Mouse (Mus musculus) layer of hippocampus, adult 6 months (tissue): ENCODE data around the gene Atp6v0c. TPM values are rescaled to one million over a fixed set of nuclear protein-coding genes. Genes with fewer than 3 reads are reported as not detected.

Source experiments
- long read RNA-seq, 2 experiments: library from polyadenylated mRNA; unstranded; transcript quantifications; one replicate each; pipeline ENCODE4 v2.0.0; 2019 to 2020
- polyA plus RNA-seq: library from polyadenylated mRNA; unstranded; fragments of <200 nt; fragmentation: Nextera tagmentation; gene quantifications from 2 replicates; pipeline ENCODE4 v1.2.3, GENCODE M21; 2021

Gene Atp6v0c
- polyA plus RNA-seq = 2,331 and 2,377 TPM in 2 replicates
- long read RNA-seq, experiment 1, transcript Atp6v0c-202 (4 exons, 796 nt) = minor isoform, 19 of 2,393 reads
- long read RNA-seq, experiment 1, transcript Atp6v0c-201 (3 exons, 1,183 nt) = major isoform, 2,285 of 2,393 reads
- long read RNA-seq, experiment 1, partial matches to known transcripts = 33 of 2,393 reads
- long read RNA-seq, experiment 1, other reads (novel, unspliced or antisense) = 55 of 2,393 reads
- long read RNA-seq, experiment 2, transcript Atp6v0c-202 (4 exons, 796 nt) = minor isoform, 12 of 2,098 reads
- long read RNA-seq, experiment 2, transcript Atp6v0c-201 (3 exons, 1,183 nt) = major isoform, 2,072 of 2,098 reads
- long read RNA-seq, experiment 2, partial matches to known transcripts = 3 of 2,098 reads
- long read RNA-seq, experiment 2, other reads (novel, unspliced or antisense) = 9 of 2,098 reads

DNA sequence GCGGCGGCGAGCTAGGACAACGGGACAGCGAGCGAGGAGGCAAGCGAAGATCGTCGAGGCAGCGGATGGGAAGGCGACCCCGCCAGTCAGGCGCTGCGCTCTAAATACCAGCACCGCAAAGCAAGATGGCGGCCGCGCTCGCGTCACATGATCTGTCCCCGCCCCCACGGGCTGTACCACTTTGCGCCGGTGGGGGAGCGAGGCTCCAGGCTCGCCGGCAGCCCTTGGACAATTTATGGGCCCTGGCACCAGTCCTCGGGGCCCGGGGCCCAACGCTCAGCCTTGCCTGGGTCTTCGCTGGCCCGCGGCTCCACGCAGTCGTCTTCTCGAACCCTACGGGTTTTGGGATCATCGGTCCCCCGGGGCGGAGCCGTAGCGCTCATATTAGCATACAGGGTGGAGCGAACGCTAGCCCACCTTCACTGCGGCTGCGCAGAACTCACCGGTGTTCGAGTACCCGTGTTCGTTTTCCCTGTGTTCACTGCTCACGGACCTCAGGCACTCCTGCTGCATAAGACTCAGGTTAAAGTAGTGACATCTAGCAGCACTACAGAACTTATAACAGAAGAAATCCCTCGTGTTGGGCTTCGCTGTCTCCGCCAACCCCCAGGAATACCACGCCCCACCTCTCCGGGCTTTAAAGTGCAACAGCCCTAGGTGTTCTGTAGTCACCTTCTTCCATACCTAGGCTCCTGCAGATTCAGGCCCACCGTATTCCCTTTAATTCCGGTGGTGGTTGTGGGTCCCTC is at the start of gene Atp6v0c:
Gene Atp6v0c (minus strand): TSS at position 386 of the 749 bp plus-strand sequence.

DNA sequence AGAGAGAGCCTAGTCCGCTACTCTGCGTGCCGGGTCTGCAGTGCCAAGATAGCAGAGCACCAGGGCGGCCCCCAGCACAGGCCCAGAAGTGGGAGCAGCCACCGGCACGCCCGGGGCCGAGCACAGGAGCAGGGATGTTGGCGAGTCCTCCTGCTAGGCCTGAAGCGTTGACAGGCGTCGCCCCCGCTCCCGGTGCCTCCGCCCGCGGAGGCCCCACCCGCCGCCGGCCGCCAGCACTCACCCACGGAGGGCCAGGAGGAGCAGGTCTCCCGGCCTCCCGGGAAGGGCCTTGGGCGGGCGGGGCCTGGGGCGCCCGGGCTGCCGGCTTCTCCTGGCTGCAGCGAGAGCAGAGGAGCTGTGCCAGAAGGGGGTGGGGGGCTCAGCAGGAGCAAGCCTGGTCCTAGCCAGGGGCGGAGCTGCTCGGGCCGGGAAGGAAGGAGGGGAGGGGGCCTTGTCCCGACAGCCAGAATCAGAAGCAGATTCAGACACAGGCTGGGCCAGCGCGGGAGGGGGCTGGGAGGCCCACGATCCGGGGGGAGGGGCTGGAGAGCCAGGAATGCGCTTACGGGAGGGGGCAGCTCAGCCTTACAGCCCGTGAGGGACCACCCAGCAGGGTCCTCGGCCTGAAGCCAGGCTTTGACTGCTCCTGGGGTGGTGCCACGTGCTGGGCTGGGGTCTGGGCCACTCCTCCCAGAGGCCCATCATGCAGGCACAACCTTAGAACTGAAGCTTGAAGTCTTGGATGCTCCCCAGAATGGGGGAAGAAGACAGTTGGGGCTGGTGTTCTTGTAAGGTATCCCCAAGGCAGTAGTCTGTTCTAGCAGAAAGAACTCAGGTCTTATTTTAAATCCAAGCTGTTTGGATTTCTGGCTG is 39.8 kb upstream of the Atp6v0c start, which contains the start of gene Ntn3:
Gene Ntn3 (minus strand): TSS at position 489 of the 873 bp plus-strand sequence.

DNA sequence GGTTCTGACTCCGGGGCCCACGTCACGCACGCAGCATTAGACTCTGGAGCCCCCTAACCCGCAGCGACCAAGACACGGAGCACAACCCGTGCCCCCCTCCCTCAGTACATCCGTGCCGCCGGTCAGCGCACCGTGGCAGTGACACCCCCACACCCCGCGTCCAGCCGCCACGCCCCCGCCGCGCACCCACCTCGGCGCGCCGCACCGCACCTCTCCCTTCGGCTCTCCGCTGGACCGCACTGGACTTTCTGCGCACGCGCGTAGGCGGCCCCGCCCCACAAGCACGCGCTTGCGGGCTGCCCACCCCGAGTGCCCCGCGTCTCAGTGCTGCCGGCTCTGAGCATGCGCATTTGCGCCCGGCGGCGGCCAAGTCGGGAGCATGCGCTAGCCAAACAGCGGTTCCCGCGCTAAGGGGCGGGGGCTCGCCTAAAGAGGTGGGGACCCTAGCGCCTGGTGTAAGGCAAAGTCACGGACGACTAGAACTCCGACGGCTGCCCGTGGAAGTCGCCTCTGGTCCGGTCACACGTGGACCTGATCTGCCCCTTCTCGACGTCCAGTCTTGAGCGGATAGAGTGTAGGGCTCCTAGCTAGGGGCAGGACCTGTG is 35.9 kb upstream of the Atp6v0c start, which contains the start of gene Tbc1d24:
Gene Tbc1d24 (minus strand): TSS at position 279 of the 605 bp plus-strand sequence.

DNA sequence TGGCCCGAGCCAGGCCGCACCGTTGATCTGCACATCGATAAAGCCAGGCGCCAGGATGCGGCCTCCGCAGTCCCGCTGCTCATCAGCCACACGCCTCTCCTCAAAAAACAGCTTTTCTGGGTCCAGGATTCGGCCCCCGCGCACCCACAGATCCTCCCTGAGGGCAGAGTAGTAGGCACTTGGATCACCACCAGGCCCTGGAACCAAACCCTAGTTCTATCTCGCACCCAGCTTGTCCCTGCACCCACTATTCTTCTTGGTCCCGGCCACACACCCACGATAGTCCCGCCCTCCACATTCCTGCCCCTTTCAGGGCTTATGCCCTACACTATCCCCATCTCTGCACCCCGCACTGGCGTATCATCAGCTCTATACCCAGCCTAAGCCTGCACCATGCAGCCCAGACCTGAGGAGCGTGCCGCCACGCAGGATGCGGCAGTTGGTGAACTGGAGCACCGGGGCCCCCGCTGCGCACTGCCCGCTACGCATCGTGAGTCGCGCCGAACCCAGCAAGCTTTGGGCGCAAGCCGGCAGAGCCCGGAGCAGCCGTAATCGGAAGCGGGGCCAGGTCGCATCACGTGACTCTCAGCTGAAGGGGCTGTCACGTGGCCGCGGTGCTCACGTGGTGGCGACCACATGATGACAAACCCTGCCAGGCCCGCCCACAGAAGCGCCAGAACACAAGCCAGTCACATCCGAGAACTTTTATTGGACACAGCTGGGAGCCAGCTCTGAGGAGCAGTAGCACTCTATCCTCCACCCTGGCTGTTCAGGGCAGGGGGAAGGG is 6.1 kb downstream of the Atp6v0c start, which contains the start of gene Amdhd2:
Gene Amdhd2 (minus strand): TSS at position 591 of the 787 bp plus-strand sequence.

DNA sequence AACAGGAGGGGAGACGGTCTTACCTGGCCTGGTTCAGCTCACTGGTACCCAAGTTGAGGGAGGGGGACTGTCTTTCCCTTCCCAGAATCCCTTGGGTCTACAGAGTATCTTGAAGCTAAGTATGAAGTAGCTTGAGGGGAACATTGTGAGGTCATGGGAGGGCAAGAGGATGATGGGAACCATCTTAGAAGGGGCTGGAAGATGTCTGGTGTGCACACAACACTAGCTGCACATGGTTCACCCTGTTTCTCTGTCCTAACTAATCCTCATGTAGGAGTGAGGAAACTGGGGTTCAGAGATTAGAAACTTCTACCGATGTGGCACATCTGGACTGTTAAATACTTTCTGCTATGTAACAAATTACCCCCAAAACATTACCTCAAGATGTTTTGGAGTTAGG is 18.7 kb downstream of the Atp6v0c start, which contains the start of gene Pdpk1:
Gene Pdpk1 (minus strand): TSS at position 101 of the 400 bp plus-strand sequence.

Other genes starting within 250 kb of the Atp6v0c start
- gene Sbp, start 228.0 kb downstream of the Atp6v0c start, polyA plus RNA-seq = 0.18 and 0.30 TPM in 2 replicates
- gene Sbpl, start 214.4 kb downstream of the Atp6v0c start, polyA plus RNA-seq = not detected in 2 replicates
- gene Prss30, start 189.1 kb downstream of the Atp6v0c start, polyA plus RNA-seq = 0.21 and 0.34 TPM in 2 replicates
- 0.25 and 0.28 TPM in 2 replicates for gene Prss22, start 171.6 kb downstream of the Atp6v0c start, polyA plus RNA-seq
- gene Prss27, start 131.6 kb downstream of the Atp6v0c start, polyA plus RNA-seq = not detected in 2 replicates
- gene Kctd5, start 96.2 kb downstream of the Atp6v0c start, polyA plus RNA-seq = 28.2 and 31.2 TPM in 2 replicates
- gene Pdpk1, start 18.8 kb downstream of the Atp6v0c start, polyA plus RNA-seq = 47.2 and 54.0 TPM in 2 replicates
- 28.9 and 38.4 TPM in 2 replicates for gene Amdhd2, start 5.9 kb downstream of the Atp6v0c start, polyA plus RNA-seq
- gene Tbc1d24, start 35.9 kb upstream of the Atp6v0c start, polyA plus RNA-seq = 13.4 and 14.3 TPM in 2 replicates
- 1.7 and 2.5 TPM in 2 replicates for gene Ntn3, start 39.8 kb upstream of the Atp6v0c start, polyA plus RNA-seq
- 6.3 and 6.7 TPM in 2 replicates for gene Tedc2, start 51.1 kb upstream of the Atp6v0c start, polyA plus RNA-seq
- 1.6 and 2.0 TPM in 2 replicates for gene Ccnf, start 81.8 kb upstream of the Atp6v0c start, polyA plus RNA-seq
- gene Abca17, start 181.4 kb upstream of the Atp6v0c start, polyA plus RNA-seq = 0.21 and 0.36 TPM in 2 replicates
- gene Abca3, start 182.2 kb upstream of the Atp6v0c start, polyA plus RNA-seq = 14.0 and 19.0 TPM in 2 replicates
- 101 and 105 TPM in 2 replicates for gene Rnps1, start 244.9 kb upstream of the Atp6v0c start, polyA plus RNA-seq